Mouse (Mus musculus) heart, embryonic 14.5 days (tissue): ENCODE measurements at regions not wholly inside any gene's neighbourhood (a gene's known extent, or its start where the extent isn't known, plus 50 kb on each side); places are given as distances from the start of the nearest gene placed in this dataset.

Source experiments
- ATAC-seq: fragments of 200-750 bp; cut with Nextera tagmentation; 2 replicates; pipeline ENCODE4 v1.8.0; 2017; ENCODE audit warnings: low read depth, moderate TSS enrichment; ENCODE audit not compliant: insufficient number of reproducible peaks, insufficient read depth, low FRiP score
- H3K27ac ChIP-seq, 2 experiments: fragments of 200-500 bp in 1 of 2; fragments of 300-500 bp in 1 of 2; sonication (generic) in 1 of 2; replicated peaks in 1 of 2; 2 replicates each; pipeline ENCODE4 v1.5.1; 2012 to 2014; ENCODE audit warnings: low read depth in 2 of 2, low read length in 2 of 2, control low read depth in 1 of 2, mild to moderate bottlenecking in 1 of 2, mixed read lengths in 1 of 2; ENCODE audit not compliant: control insufficient read depth in 1 of 2, insufficient read depth in 1 of 2
- H3K27me3 ChIP-seq: fragments of 300-500 bp; sonication (generic); 2 replicates; pipeline ENCODE4 v1.6.1; 2014; ENCODE audit warnings: mild to moderate bottlenecking, low read length, control low read depth; ENCODE audit not compliant: control insufficient read depth, insufficient read depth
- H3K36me3 ChIP-seq: fragments of 300-500 bp; sonication (generic); 2 replicates; pipeline ENCODE4 v1.6.1; 2014; ENCODE audit warnings: mild to moderate bottlenecking, control low read depth, low read length, mixed read lengths; ENCODE audit not compliant: control insufficient read depth, insufficient read depth
- H3K4me1 ChIP-seq, 2 experiments: fragments of 200-500 bp in 1 of 2; fragments of 300-500 bp in 1 of 2; sonication (generic) in 1 of 2; 2 replicates each; pipeline ENCODE4 v1.6.1; 2012 to 2014; ENCODE audit warnings: low read length in 2 of 2, control low read depth in 1 of 2, mixed read lengths in 1 of 2; ENCODE audit not compliant: control insufficient read depth in 2 of 2, insufficient read depth in 2 of 2
- H3K4me2 ChIP-seq: fragments of 300-500 bp; sonication (generic); 2 replicates; pipeline ENCODE4 v1.6.1; 2014; ENCODE audit warnings: mild to moderate bottlenecking, low read length
- H3K4me3 ChIP-seq, 2 experiments: fragments of 200-500 bp in 1 of 2; fragments of 300-500 bp in 1 of 2; sonication (generic) in 1 of 2; 2 replicates each; pipeline ENCODE4 v1.5.1; 2012 to 2014; ENCODE audit warnings: low read length in 2 of 2, mild to moderate bottlenecking in 2 of 2, control low read depth in 1 of 2, low read depth in 1 of 2, moderate library complexity in 1 of 2; ENCODE audit not compliant: control insufficient read depth in 1 of 2, insufficient read depth in 1 of 2
- H3K9ac ChIP-seq: fragments of 300-500 bp; sonication (generic); 2 replicates; pipeline ENCODE4 v1.6.1; 2014; ENCODE audit warnings: mild to moderate bottlenecking, low read length
- H3K9me3 ChIP-seq: fragments of 300-500 bp; sonication (generic); 2 replicates; pipeline ENCODE4 v1.6.1; 2016; ENCODE audit warnings: low read length, control low read depth; ENCODE audit not compliant: control insufficient read depth
- WGBS: fragments of 180-500 bp; shearing (Covaris S2); extraction: QIAGEN DNeasy Blood & Tissue Kit; methylation state at CpG from one replicate; pipeline ENCODE4 v1.1.7; 2014; 5-methylcytosine and 5-hydroxymethylcytosine counted together

- 47% methylated on average over 11 of the region's 11 CpGs for WGBS
- no peaks in the 10 kb centered on the region for H3K9me3 ChIP-seq
- no peak overlapping the region for H3K4me2 ChIP-seq
- H3K36me3 ChIP-seq = no peaks in the 10 kb centered on the region
- no peak overlapping the region for H3K9ac ChIP-seq
- no peak for ATAC-seq
- no peak overlapping the region for H3K27ac ChIP-seq
- no peak overlapping the region for H3K4me3 ChIP-seq
- H3K4me1 ChIP-seq = peaks cover 0 to 5% of the 10 kb centered on the region in 2 experiments; a peak in 1 of 4 replicates
- H3K27me3 ChIP-seq = no peaks in the 10 kb centered on the region
Measured at GRCm38 (mm10) chr7:129729709-129730238, 138.1 kb downstream of the Wdr11 start.

GRCm38 (mm10) chr7:129730785-129731352 is 139.2 kb downstream of the Wdr11 start:
- Histone ChIP-seq H3K9me3 (no peaks in the 10 kb centered on the region), H3K27me3 (no peaks in the 10 kb centered on the region), H3K4me3 (no peak overlapping the region), H3K4me2 (no peak overlapping the region), H3K9ac (no peak overlapping the region), H3K27ac (no peak overlapping the region), H3K4me1 (peaks cover 0 to 5% of the 10 kb centered on the region in 2 experiments; a peak in 1 of 4 replicates), H3K36me3 (no peaks in the 10 kb centered on the region)
- no peak for ATAC-seq
- WGBS = 69% methylated on average over 7 of the region's 7 CpGs

GRCm38 (mm10) chr7:129742657-129743056 is 151.0 kb downstream of the Wdr11 start:
- no peaks in the 10 kb centered on the region for H3K9me3 ChIP-seq
- no peak overlapping the region for H3K4me3 ChIP-seq
- H3K9ac ChIP-seq = no peak overlapping the region
- ATAC-seq = no peak
- H3K4me2 ChIP-seq = no peak overlapping the region
- H3K27me3 ChIP-seq = no peaks in the 10 kb centered on the region
- no peak overlapping the region for H3K27ac ChIP-seq
- no peaks in the 10 kb centered on the region for H3K36me3 ChIP-seq
- no peaks in the 10 kb centered on the region for H3K4me1 ChIP-seq
- 80% methylated on average over 4 of the region's 4 CpGs for WGBS

GRCm38 (mm10) chr7:129743955-129744666 is 152.4 kb downstream of the Wdr11 start:
- no peaks in the 10 kb centered on the region for H3K27me3 ChIP-seq
- no peak overlapping the region for H3K4me3 ChIP-seq
- H3K36me3 ChIP-seq = no peaks in the 10 kb centered on the region
- ATAC-seq = no peak
- H3K4me2 ChIP-seq = no peak overlapping the region
- H3K9ac ChIP-seq = no peak overlapping the region
- peaks cover 7% of the 10 kb centered on the region; the same call in 1 of the 2 replicates for H3K9me3 ChIP-seq
- H3K4me1 ChIP-seq = no peaks in the 10 kb centered on the region
- 59% methylated on average over 16 of the region's 16 CpGs for WGBS
- no peak overlapping the region; a peak in 1 of 4 replicates for H3K27ac ChIP-seq

GRCm38 (mm10) chr7:129746639-129747038 is 155.0 kb downstream of the Wdr11 start:
- ATAC-seq = no peak
- no peaks in the 10 kb centered on the region for H3K4me1 ChIP-seq
- no peak overlapping the region for H3K27ac ChIP-seq
- peaks cover 7% of the 10 kb centered on the region; the same call in 1 of the 2 replicates for H3K9me3 ChIP-seq
- no peak overlapping the region for H3K4me2 ChIP-seq
- H3K27me3 ChIP-seq = no peaks in the 10 kb centered on the region
- H3K9ac ChIP-seq = no peak overlapping the region
- no peaks in the 10 kb centered on the region for H3K36me3 ChIP-seq
- 73% methylated on average over 5 of the region's 5 CpGs for WGBS
- H3K4me3 ChIP-seq = no peak overlapping the region

- peaks cover 7% of the 10 kb centered on the region; the same call in 1 of the 2 replicates for H3K9me3 ChIP-seq
- H3K4me3 ChIP-seq = no peak overlapping the region
- H3K27ac ChIP-seq = no peak overlapping the region
- no peaks in the 10 kb centered on the region for H3K36me3 ChIP-seq
- ATAC-seq = no peak
- no peaks in the 10 kb centered on the region for H3K27me3 ChIP-seq
- no peak overlapping the region for H3K4me2 ChIP-seq
- no peak overlapping the region for H3K9ac ChIP-seq
- H3K4me1 ChIP-seq = no peaks in the 10 kb centered on the region
Measured at GRCm38 (mm10) chr7:129750936-129751335, 159.3 kb downstream of the Wdr11 start.

- Histone ChIP-seq H3K4me1 (no peaks in the 10 kb centered on the region), H3K36me3 (no peaks in the 10 kb centered on the region), H3K9ac (no peak overlapping the region), H3K4me3 (no peak overlapping the region), H3K4me2 (no peak overlapping the region), H3K9me3 (no peaks in the 10 kb centered on the region), H3K27ac (no peak overlapping the region), H3K27me3 (no peaks in the 10 kb centered on the region)
- 68% methylated on average over 5 of the region's 5 CpGs for WGBS
- ATAC-seq = no peak
Measured at GRCm38 (mm10) chr7:129754737-129755136, 163.1 kb downstream of the Wdr11 start.
